Mouse (Mus musculus) embryonic facial prominence, embryonic 15.5 days (tissue): ENCODE results near the gene Asah2. TPM values are rescaled to one million over a fixed set of nuclear protein-coding genes. Genes with fewer than 3 reads are reported as not detected.

Source experiments
- ATAC-seq: fragments of 200-750 bp; cut with Nextera tagmentation; 2 replicates; pipeline ENCODE4 v1.8.0; 2017; ENCODE audit warnings: low read depth, moderate TSS enrichment; ENCODE audit not compliant: insufficient number of reproducible peaks, low FRiP score, low TSS enrichment
- H3K27ac ChIP-seq: fragments of 300-500 bp; sonication (generic); replicated peaks from 2 replicates; pipeline ENCODE4 v1.5.1; 2015; ENCODE audit warnings: mild to moderate bottlenecking, inconsistent platforms
- H3K27me3 ChIP-seq: fragments of 300-500 bp; sonication (generic); 2 replicates; pipeline ENCODE4 v1.6.1; 2015; ENCODE audit warnings: inconsistent platforms
- H3K36me3 ChIP-seq: fragments of 300-500 bp; sonication (generic); 2 replicates; pipeline ENCODE4 v1.6.1; 2015; ENCODE audit warnings: mild to moderate bottlenecking, inconsistent platforms
- H3K4me1 ChIP-seq: fragments of 300-500 bp; sonication (generic); 2 replicates; pipeline ENCODE4 v1.6.1; 2015; ENCODE audit warnings: inconsistent platforms
- H3K4me2 ChIP-seq: fragments of 300-500 bp; sonication (generic); replicated peaks from 2 replicates; pipeline ENCODE4 v1.6.1; 2015; ENCODE audit warnings: mild to moderate bottlenecking, inconsistent platforms
- H3K4me3 ChIP-seq: fragments of 300-500 bp; sonication (generic); replicated peaks from 2 replicates; pipeline ENCODE4 v1.5.1; 2015; ENCODE audit warnings: mild to moderate bottlenecking, inconsistent platforms
- H3K9ac ChIP-seq: fragments of 300-500 bp; sonication (generic); 2 replicates; pipeline ENCODE4 v1.6.1; 2015; ENCODE audit warnings: inconsistent platforms
- H3K9me3 ChIP-seq: fragments of 300-500 bp; sonication (generic); replicated peaks from 2 replicates; pipeline ENCODE4 v1.6.1; 2016; ENCODE audit warnings: inconsistent platforms
- WGBS: fragments of 180-500 bp; shearing (Covaris S2); methylation state at CpG from one replicate; pipeline ENCODE4 v1.1.7; 2015; 5-methylcytosine and 5-hydroxymethylcytosine counted together
- polyA plus RNA-seq: library from polyadenylated mRNA; unstranded; fragments of >200 nt; fragmentation: Nextera tagmentation; extraction: Ambion mirVana; gene quantifications from 2 replicates; pipeline ENCODE4 v1.2.1, GENCODE M21; 2015

The Asah2 gene
- polyA plus RNA-seq, 1 experiment from 2014 or later: 3.4 TPM

- Histone ChIP-seq H3K9me3 (no peaks in the 10 kb centered on the region), H3K4me2 (no peak overlapping the region), H3K9ac (no peak overlapping the region), H3K27me3 (no peaks in the 10 kb centered on the region), H3K36me3 (peaks cover 19% of the 10 kb centered on the region), H3K27ac (no peak overlapping the region), H3K4me3 (no peak overlapping the region), H3K4me1 (peaks cover 5% of the 10 kb centered on the region; the same call in 1 of the 2 replicates)
- no peak for ATAC-seq
- 73% methylated on average over 10 of the region's 10 CpGs for WGBS
These were observed 19.3 kb upstream of the Asah2 start for GRCm38 (mm10) chr19:32127180-32127850.

- 92% methylated on average over 9 of the region's 9 CpGs for WGBS
- H3K4me3 ChIP-seq: no peak overlapping the region
- no peaks in the 10 kb centered on the region for H3K9me3 ChIP-seq
- peaks cover 17% of the 10 kb centered on the region; the same call in 1 of the 2 replicates for H3K36me3 ChIP-seq
- no peak for ATAC-seq
- no peak overlapping the region for H3K27ac ChIP-seq
- no peak overlapping the region for H3K4me2 ChIP-seq
- no peaks in the 10 kb centered on the region for H3K4me1 ChIP-seq
- H3K27me3 ChIP-seq: no peaks in the 10 kb centered on the region
- no peak overlapping the region for H3K9ac ChIP-seq
These were observed 16.1 kb upstream of the Asah2 start for GRCm38 (mm10) chr19:32124155-32124554.

GRCm38 (mm10) chr19:32123196-32123595 is 15.2 kb upstream of the Asah2 start:
- H3K4me3 ChIP-seq: no peak overlapping the region
- H3K9me3 ChIP-seq: no peaks in the 10 kb centered on the region
- 90% methylated on average over 5 of the region's 5 CpGs for WGBS
- H3K9ac ChIP-seq: no peak overlapping the region
- H3K4me1 ChIP-seq: no peaks in the 10 kb centered on the region
- peaks cover 17% of the 10 kb centered on the region; the same call in 1 of the 2 replicates for H3K36me3 ChIP-seq
- H3K27ac ChIP-seq: no peak overlapping the region
- no peaks in the 10 kb centered on the region for H3K27me3 ChIP-seq
- H3K4me2 ChIP-seq: no peak overlapping the region
- ATAC-seq: no peak

- no peaks in the 10 kb centered on the region for H3K27me3 ChIP-seq
- H3K4me2 ChIP-seq: no peak overlapping the region
- no peaks in the 10 kb centered on the region for H3K4me1 ChIP-seq
- no peak overlapping the region for H3K4me3 ChIP-seq
- 79% methylated on average over 1 of the region's 1 CpGs for WGBS
- H3K9me3 ChIP-seq: no peaks in the 10 kb centered on the region
- ATAC-seq: no peak
- no peak overlapping the region for H3K27ac ChIP-seq
- no peak overlapping the region for H3K9ac ChIP-seq
- peaks cover 17% of the 10 kb centered on the region; the same call in 1 of the 2 replicates for H3K36me3 ChIP-seq
These were observed 12.8 kb upstream of the Asah2 start for GRCm38 (mm10) chr19:32120798-32121197.

GRCm38 (mm10) chr19:32119666-32120065 is 11.7 kb upstream of the Asah2 start:
- Histone ChIP-seq H3K27ac (no peak overlapping the region), H3K9ac (no peak overlapping the region), H3K4me3 (no peak overlapping the region), H3K4me2 (no peak overlapping the region), H3K36me3 (peaks cover 13% of the 10 kb centered on the region; the same call in 1 of the 2 replicates), H3K4me1 (no peaks in the 10 kb centered on the region), H3K9me3 (no peaks in the 10 kb centered on the region), H3K27me3 (no peaks in the 10 kb centered on the region)
- ATAC-seq: no peak
- 84% methylated on average over 2 of the region's 2 CpGs for WGBS

- H3K27ac ChIP-seq: no peak overlapping the region
- H3K9me3 ChIP-seq: no peaks in the 10 kb centered on the region
- H3K4me1 ChIP-seq: no peaks in the 10 kb centered on the region
- 81% methylated on average over 3 of the region's 3 CpGs for WGBS
- no peak overlapping the region for H3K9ac ChIP-seq
- no peak overlapping the region for H3K4me3 ChIP-seq
- H3K27me3 ChIP-seq: no peaks in the 10 kb centered on the region
- peaks cover 4% of the 10 kb centered on the region; the same call in 1 of the 2 replicates for H3K36me3 ChIP-seq
- no peak for ATAC-seq
- no peak overlapping the region for H3K4me2 ChIP-seq
These were observed 10.5 kb upstream of the Asah2 start for GRCm38 (mm10) chr19:32118496-32118895.

- H3K4me1 ChIP-seq: no peaks in the 10 kb centered on the region
- no peak for ATAC-seq
These were observed 9.5 kb upstream of the Asah2 start for GRCm38 (mm10) chr19:32117484-32118018.

GRCm38 (mm10) chr19:32111866-32112790 is 4.1 kb upstream of the Asah2 start:
- no peaks in the 10 kb centered on the region for H3K9me3 ChIP-seq
- ATAC-seq: no peak

More at GRCm38 (mm10) chr19:32117484-32118018, 9.5 kb upstream of the Asah2 start:
- no peaks in the 10 kb centered on the region for H3K9me3 ChIP-seq
- H3K9ac ChIP-seq: no peak overlapping the region
- WGBS: 77% methylated on average over 6 of the region's 6 CpGs
- no peak overlapping the region for H3K4me3 ChIP-seq
- no peaks in the 10 kb centered on the region for H3K27me3 ChIP-seq
- H3K36me3 ChIP-seq: peaks cover 4% of the 10 kb centered on the region; the same call in 1 of the 2 replicates
- H3K4me2 ChIP-seq: no peak overlapping the region
- no peak overlapping the region for H3K27ac ChIP-seq

GRCm38 (mm10) chr19:32106750-32107149 is 1.3 kb downstream of the Asah2 start:
- no peak overlapping the region for H3K9ac ChIP-seq
- 0 out of 2 replicates have a peak overlapping the region, but pooled peaks have one; percentile 95 for H3K27ac ChIP-seq
- H3K4me1 ChIP-seq: peaks cover 11% of the 10 kb centered on the region; the same call in 1 of the 2 replicates
- no peak for ATAC-seq
- H3K9me3 ChIP-seq: no peaks in the 10 kb centered on the region
- 84% methylated on average over 2 of the region's 2 CpGs for WGBS
- no peaks in the 10 kb centered on the region for H3K27me3 ChIP-seq
- H3K4me3 ChIP-seq: peak overlapping the region; percentile 68; the same call in 1 of the 2 replicates
- H3K4me2 ChIP-seq: peak overlapping the region; percentile 49
- no peaks in the 10 kb centered on the region for H3K36me3 ChIP-seq

More at GRCm38 (mm10) chr19:32111866-32112790, 4.1 kb upstream of the Asah2 start:
- no peaks in the 10 kb centered on the region for H3K27me3 ChIP-seq
- H3K36me3 ChIP-seq: no peaks in the 10 kb centered on the region
- no peak overlapping the region for H3K4me3 ChIP-seq
- H3K4me1 ChIP-seq: 0 out of 2 replicates have a peak, but pooled peaks cover under 1% of the 10 kb centered on the region
- no peak overlapping the region for H3K9ac ChIP-seq
- H3K4me2 ChIP-seq: no peak overlapping the region
- H3K27ac ChIP-seq: no peak overlapping the region
- WGBS: 76% methylated on average over 8 of the region's 8 CpGs

- WGBS: 64% methylated on average over 4 of the region's 4 CpGs
- Histone ChIP-seq H3K4me3 (no peak overlapping the region), H3K9me3 (no peaks in the 10 kb centered on the region), H3K9ac (no peak overlapping the region), H3K36me3 (no peaks in the 10 kb centered on the region), H3K27ac (no peak overlapping the region), H3K4me1 (peaks cover 11% of the 10 kb centered on the region; the same call in 1 of the 2 replicates), H3K4me2 (no peak overlapping the region), H3K27me3 (no peaks in the 10 kb centered on the region)
- ATAC-seq: no peak
These were observed 3.8 kb downstream of the Asah2 start for GRCm38 (mm10) chr19:32104217-32104616.

GRCm38 (mm10) chr19:32102976-32103300 is 5.1 kb downstream of the Asah2 start:
- H3K4me3 ChIP-seq: no peak overlapping the region
- H3K27ac ChIP-seq: no peak overlapping the region
- H3K9ac ChIP-seq: no peak overlapping the region
- 8% methylated on average over 9 of the region's 9 CpGs for WGBS
- H3K4me2 ChIP-seq: peak overlapping the region; percentile 13
- no peaks in the 10 kb centered on the region for H3K27me3 ChIP-seq
- no peaks in the 10 kb centered on the region for H3K36me3 ChIP-seq
- 0 out of 2 replicates have a peak, but pooled peaks have one; percentile 6 for ATAC-seq
- no peaks in the 10 kb centered on the region for H3K9me3 ChIP-seq
- peaks cover 11% of the 10 kb centered on the region; the same call in 1 of the 2 replicates for H3K4me1 ChIP-seq
